Mouse (Mus musculus) heart, adult 2 months (tissue): Measurements from ENCODE around the gene Slc6a9.

Experiments used
- CTCF ChIP-seq: fragments of 200-600 bp; IDR thresholded peaks from 2 replicates; pipeline ENCODE4 v1.8.1; 2022; ENCODE audit warnings: antibody characterized with exemption, mild to moderate bottlenecking, moderate library complexity
- EP300 ChIP-seq: fragments of 200-500 bp; IDR thresholded peaks from 2 replicates; pipeline ENCODE4 v1.6.1; 2011; ENCODE audit warnings: low read depth, low read length, control low read depth; ENCODE audit not compliant: insufficient read depth

DNA sequence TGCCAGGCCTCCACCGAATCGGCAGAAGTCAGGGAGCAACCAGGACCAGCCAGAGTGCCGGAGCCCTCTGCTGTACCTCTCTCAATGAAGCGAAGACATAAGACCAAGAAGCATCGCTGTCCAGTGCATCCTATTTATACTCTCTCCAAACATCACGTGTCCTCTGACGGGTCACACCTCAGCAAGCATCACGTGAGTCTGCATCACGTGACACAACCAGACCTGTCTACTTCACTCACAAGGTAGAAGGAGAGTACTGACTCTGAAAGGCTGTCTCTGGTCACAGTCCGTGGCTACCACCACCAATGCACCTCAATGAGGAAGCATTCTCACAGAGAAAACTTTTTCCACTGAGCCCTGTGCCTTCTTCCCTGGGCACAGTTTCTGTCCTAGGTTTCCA is 16.3 kb upstream of the Slc6a9 start:
- TF ChIP-seq CTCF (no peak), EP300 (no peak)
